Mouse (Mus musculus): ENCODE measurements around the gene Kcp. TPM values are rescaled to one million over a fixed set of nuclear protein-coding genes. Genes with fewer than 3 reads are reported as not detected.

The Kcp gene
- polyA plus RNA-seq, 1 experiment: 0.35 TPM

DNA sequence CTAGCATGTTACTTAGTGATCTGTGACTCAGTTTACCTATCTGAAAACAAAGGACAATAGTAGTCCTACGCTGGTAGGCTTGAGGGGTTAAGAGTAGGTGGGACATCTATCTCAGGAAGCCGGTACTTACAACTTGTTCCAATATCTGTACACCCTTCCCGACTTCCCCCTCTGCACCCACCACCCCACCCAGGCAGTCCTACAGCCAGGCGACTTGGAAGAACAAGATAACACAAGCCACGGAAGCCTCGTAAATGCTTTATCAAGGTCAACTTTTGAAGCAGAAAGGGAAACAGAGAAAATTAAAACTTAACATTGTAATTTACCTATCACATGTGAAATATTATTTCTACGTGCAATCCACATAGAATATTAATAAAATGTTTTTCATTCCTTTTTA is 7.6 kb downstream of the Kcp start:
- H3K4me1 ChIP-seq: peaks cover 26% of the 10 kb centered on the region
- H3K36me3 ChIP-seq (replicated peaks; ENCODE audit: low read length): no peaks in the 10 kb centered on the region
- no peak for TF ChIP-seq FLI1 (IDR thresholded peaks at IDR 0.05; ENCODE audit: low read length)
- no peak for TF ChIP-seq GATA1 (IDR thresholded peaks at IDR 0.05; ENCODE audit: borderline replicate concordance, low read length)
- H3K4me3 ChIP-seq (replicated peaks): no peak overlapping the region
- H3K9me3 ChIP-seq: peaks cover 12% of the 10 kb centered on the region
- peaks cover 80% of the 10 kb centered on the region for H3K27me3 ChIP-seq (replicated peaks)

DNA sequence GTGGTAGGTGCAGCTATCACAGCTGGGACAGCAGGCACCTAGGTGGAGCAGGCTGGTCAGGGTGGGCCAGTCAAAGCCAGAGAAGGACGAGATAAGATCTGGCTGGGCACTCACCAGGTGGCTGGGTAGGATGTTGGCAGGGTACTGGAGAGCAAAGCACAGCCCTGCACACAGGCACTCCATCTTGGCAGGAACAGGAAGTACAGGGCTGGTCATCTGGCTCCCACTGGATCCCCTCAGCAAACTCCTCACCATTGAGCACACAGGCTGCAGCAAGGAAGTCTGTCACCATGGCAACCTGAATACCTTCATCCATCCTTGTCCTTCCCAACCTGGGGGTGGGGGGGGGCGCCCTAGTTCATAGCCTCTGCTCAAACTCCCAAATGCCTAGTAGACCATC is 10.0 kb downstream of the Kcp start:
- Histone ChIP-seq H3K4me1 (peaks cover 26% of the 10 kb centered on the region), H3K36me3 (replicated peaks; ENCODE audit: low read length) (no peaks in the 10 kb centered on the region), H3K4me3 (replicated peaks) (no peak overlapping the region), H3K9me3 (peaks cover 9% of the 10 kb centered on the region; the same call in 1 of the 2 replicates), H3K27me3 (replicated peaks) (peaks cover 80% of the 10 kb centered on the region)
- TF ChIP-seq GATA1 (IDR thresholded peaks at IDR 0.05; ENCODE audit: borderline replicate concordance, low read length) (no peak), FLI1 (IDR thresholded peaks at IDR 0.05; ENCODE audit: low read length) (no peak)

DNA sequence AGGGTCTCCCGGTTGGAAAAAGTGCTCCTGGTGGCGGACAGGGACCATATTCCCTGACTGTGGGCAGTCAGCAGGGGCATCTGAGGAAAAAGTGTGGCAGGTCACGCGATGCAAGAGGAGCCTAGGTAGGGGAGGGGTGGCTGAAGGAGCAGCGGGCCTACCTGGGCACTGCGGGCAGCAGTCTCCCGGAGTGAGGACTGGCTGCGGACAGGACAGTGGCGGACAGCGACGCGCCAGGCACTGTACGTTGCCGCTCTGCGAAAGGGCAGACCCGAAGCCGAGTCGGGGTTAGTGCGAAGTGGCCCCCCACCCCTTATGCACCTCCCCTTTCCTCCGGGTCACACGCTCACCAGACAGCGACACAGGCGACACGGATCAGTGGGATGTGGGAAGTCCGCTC is 11.5 kb downstream of the Kcp start:
- peak overlapping the region; percentile 29 for H3K4me3 ChIP-seq (replicated peaks)
- H3K36me3 ChIP-seq (replicated peaks; ENCODE audit: low read length): no peaks in the 10 kb centered on the region
- H3K9me3 ChIP-seq: peaks cover 9% of the 10 kb centered on the region; the same call in 1 of the 2 replicates
- H3K4me1 ChIP-seq: peaks cover 33% of the 10 kb centered on the region
- TF ChIP-seq GATA1 (IDR thresholded peaks at IDR 0.05; ENCODE audit: borderline replicate concordance, low read length): no peak
- no peak for TF ChIP-seq FLI1 (IDR thresholded peaks at IDR 0.05; ENCODE audit: low read length)
- H3K27me3 ChIP-seq (replicated peaks): peaks cover 80% of the 10 kb centered on the region

DNA sequence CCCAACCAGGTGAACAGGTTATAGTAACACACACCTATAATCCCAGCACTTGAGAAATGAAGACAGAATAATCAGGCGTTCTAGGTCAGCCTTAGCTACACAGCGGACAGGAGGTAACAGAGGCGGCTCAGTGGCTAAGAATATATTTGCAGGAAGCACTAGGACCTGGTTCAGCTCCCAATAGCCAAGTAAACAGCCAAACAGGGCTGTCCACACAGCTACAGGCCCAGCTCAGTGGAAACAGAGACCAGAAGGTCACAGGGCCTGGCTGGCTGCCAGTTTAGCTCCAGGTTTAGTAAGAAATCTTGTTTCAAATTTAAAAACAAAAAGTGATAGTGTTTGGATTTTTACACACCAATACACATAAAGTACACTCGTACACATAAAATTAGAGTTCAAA is 13.7 kb downstream of the Kcp start:
- Histone ChIP-seq H3K36me3 (replicated peaks; ENCODE audit: low read length) (no peaks in the 10 kb centered on the region), H3K9me3 (peaks cover 5% of the 10 kb centered on the region; the same call in 1 of the 2 replicates), H3K4me1 (peaks cover 23% of the 10 kb centered on the region; the same call in 1 of the 2 replicates), H3K27me3 (replicated peaks) (peaks cover 91% of the 10 kb centered on the region), H3K4me3 (replicated peaks) (no peak overlapping the region)
- TF ChIP-seq FLI1 (IDR thresholded peaks at IDR 0.05; ENCODE audit: low read length) (no peak), GATA1 (IDR thresholded peaks at IDR 0.05; ENCODE audit: borderline replicate concordance, low read length) (no peak)

DNA sequence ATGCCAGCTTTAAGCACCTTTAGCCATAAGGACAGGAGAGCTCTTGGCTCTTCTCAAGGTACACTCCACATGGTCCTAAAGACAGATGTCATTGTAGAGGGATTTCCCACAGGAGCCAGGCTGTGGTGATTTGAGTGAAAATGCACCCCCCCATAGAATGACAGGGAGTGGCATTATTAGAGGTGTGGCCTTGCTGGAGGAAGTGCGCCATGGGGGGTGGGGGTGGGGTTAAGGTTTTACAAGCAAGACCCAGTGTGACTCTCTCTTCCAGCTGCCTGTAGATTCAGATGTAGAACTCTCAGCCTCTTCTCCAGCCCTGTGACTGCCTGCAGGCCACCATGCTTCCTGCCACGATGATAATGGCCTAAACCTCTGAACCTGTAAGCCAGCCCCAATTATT is 21.8 kb downstream of the Kcp start:
- TF ChIP-seq GATA1 (IDR thresholded peaks at IDR 0.05; ENCODE audit: borderline replicate concordance, low read length) (no peak), FLI1 (IDR thresholded peaks at IDR 0.05; ENCODE audit: low read length) (no peak)
- Histone ChIP-seq H3K9me3 (no peaks in the 10 kb centered on the region), H3K36me3 (replicated peaks; ENCODE audit: low read length) (no peaks in the 10 kb centered on the region), H3K4me1 (peaks cover 20% of the 10 kb centered on the region), H3K27me3 (replicated peaks) (peaks cover 88% of the 10 kb centered on the region), H3K4me3 (replicated peaks) (no peak overlapping the region)

DNA sequence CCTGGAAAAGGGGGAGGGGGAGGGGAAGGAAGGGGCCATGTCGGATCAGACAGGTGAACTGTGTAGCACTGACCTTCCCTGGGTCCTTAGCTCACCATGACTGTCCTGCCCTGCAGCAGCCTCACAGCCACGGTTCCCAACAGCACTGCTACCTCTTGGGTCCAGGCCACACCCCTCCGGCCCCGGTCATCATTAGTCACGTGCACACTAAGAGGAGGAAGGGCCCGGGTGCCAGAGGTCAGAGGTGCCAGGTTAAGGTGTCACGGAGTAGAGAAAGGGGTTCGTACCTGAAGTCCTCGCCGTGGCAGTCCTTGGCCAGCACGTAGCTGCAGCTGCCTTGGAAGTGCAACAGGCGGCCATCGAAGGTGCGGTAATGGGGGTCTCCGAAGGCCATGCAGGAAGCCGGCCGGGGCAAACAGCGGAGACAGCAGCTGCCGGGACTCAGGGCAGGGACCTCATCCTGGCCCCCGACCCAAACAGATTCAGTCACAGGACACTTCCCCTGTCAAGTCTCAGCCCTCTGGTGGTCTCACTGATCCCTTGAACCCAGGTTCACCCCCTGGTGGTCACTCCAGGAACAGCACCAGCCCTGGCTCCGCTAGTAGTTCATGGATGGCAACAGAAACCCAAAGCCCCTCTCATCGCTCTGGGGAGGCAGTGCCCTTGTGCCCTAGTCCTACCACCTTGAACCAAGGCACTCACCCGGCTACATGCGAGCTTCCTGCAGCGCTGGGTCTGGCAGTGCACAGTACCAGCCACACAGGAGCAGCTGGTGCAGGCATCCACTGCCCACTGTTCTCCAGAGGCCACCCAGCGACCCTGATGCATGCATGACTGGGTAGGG is 22.8 kb downstream of the Kcp start:
- Histone ChIP-seq H3K4me1 (peaks cover 20% of the 10 kb centered on the region), H3K36me3 (replicated peaks; ENCODE audit: low read length) (no peaks in the 10 kb centered on the region), H3K4me3 (replicated peaks) (peak overlapping the region; percentile 93), H3K27me3 (replicated peaks) (peaks cover 79% of the 10 kb centered on the region), H3K9me3 (no peaks in the 10 kb centered on the region)
- no peak for TF ChIP-seq FLI1 (IDR thresholded peaks at IDR 0.05; ENCODE audit: low read length)
- TF ChIP-seq GATA1 (IDR thresholded peaks at IDR 0.05; ENCODE audit: borderline replicate concordance, low read length): no peak

DNA sequence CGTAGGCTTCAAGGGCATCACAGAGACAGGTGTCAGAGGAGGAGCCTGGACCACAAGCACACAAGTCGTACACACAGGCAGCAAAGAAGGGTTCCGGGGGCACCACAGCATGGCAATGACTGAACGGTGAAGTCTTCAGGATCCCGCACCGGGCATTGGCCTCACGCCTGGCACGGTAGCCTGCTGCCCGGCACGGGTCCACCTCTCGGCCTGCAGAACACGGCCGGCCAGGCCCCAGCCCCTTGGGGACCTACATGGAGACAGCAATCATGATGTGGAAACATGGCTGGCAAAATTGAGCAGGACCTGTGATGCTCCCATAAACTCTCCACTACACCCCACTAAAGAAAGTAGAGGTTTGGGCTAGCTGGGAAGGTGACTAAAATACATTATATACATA is 25.1 kb downstream of the Kcp start:
- Histone ChIP-seq H3K4me1 (peaks cover 20% of the 10 kb centered on the region), H3K4me3 (replicated peaks) (no peak overlapping the region), H3K27me3 (replicated peaks) (peaks cover 81% of the 10 kb centered on the region), H3K9me3 (0 out of 2 replicates have a peak, but pooled peaks cover 4% of the 10 kb centered on the region), H3K36me3 (replicated peaks; ENCODE audit: low read length) (no peaks in the 10 kb centered on the region)
- no peak for TF ChIP-seq GATA1 (IDR thresholded peaks at IDR 0.05; ENCODE audit: borderline replicate concordance, low read length)
- no peak for TF ChIP-seq FLI1 (IDR thresholded peaks at IDR 0.05; ENCODE audit: low read length)

DNA sequence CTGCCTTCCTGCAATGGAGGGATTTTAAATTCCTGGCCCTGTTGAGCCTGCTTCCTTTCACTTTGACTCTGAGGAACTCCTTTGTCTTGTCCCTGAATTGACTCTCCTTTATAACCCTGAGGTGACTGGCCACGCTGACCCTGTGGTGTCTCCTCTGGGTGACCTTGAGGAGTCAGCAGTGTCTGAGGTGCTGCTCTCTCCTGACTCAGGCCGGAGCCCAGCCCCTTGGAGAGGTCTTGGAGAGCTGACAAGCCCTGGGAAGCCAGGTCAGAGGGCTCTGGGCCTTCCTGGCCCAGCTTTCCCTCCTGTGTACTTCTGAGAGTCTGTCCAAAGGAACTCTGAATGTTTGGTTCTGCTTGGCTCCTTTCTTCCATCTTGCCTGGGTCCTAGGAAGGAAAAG is 33.0 kb downstream of the Kcp start:
- Histone ChIP-seq H3K36me3 (replicated peaks; ENCODE audit: low read length) (peaks cover 30% of the 10 kb centered on the region), H3K9me3 (0 out of 2 replicates have a peak, but pooled peaks cover 4% of the 10 kb centered on the region), H3K4me3 (replicated peaks) (peak overlapping the region; percentile 92), H3K4me1 (peaks cover 16% of the 10 kb centered on the region), H3K27me3 (replicated peaks) (peaks cover 46% of the 10 kb centered on the region)
- TF ChIP-seq FLI1 (IDR thresholded peaks at IDR 0.05; ENCODE audit: low read length) (no peak), GATA1 (IDR thresholded peaks at IDR 0.05; ENCODE audit: borderline replicate concordance, low read length) (no peak)

DNA sequence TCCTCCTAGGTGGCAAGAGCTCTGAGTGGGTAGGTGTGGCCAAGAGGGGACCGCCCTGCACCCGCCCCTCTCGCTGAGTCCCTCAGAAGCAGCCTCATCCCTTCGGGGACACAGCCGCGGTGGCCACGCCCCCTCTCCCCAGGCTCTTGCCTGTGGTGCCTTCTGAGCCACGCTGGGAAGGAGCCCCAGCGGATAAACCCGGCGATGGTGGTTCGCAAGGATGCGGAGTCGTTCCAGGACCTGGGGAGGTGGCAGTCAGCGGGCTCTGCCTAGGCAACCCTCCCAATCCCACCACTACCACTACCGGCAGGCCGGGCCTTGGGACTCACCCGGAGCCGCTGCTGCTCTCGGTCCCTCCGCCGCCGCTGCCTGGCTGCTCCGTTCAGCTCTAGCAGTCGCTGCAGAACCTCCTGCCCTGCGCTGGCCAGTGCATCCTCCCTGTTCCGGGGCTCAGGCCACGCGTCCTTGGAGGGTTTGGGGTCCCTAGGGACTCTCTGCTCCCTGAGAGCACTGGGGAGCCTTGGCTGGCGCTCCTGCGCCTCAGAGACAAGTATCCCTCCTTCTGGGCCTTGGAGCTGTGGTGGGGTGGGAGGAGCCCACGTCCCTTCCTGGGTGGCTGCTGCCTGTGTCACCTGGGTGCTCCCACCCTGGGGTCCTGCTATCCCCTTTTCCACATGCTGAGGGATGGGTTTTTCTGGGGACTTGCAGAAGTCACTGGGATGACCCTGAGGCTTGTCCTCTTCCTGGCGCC is 33.6 kb downstream of the Kcp start:
- Histone ChIP-seq H3K4me3 (replicated peaks) (peak overlapping the region; percentile 92), H3K9me3 (0 out of 2 replicates have a peak, but pooled peaks cover 1% of the 10 kb centered on the region), H3K27me3 (replicated peaks) (peaks cover 41% of the 10 kb centered on the region), H3K4me1 (peaks cover 18% of the 10 kb centered on the region), H3K36me3 (replicated peaks; ENCODE audit: low read length) (peaks cover 36% of the 10 kb centered on the region)
- TF ChIP-seq GATA1 (IDR thresholded peaks at IDR 0.05; ENCODE audit: borderline replicate concordance, low read length): no peak
- no peak for TF ChIP-seq FLI1 (IDR thresholded peaks at IDR 0.05; ENCODE audit: low read length)

DNA sequence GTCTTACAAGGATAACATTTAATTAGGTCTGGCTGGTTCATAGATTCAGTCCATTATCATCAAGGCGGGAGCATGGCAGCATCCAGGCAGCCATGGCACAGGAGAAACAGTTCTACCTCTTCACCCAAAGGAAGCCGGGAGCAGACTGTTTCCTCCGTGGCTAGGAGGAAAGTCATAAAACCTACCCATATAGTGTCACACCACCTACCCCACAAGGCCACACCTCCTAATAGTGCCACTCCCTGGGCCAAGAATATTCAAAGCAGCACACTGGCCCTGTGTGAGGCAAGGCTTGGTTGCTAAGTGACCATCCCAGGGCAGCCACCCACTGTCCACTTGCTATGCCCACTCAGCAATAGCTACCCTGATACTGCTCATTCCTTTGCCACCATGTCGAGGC is 36.6 kb downstream of the Kcp start, which contains the start of gene Atp6v1fnb:
Gene Atp6v1fnb, plus strand, starts transcription at position 301 of the 400 bp plus-strand sequence.
- no peak within 1 kb of the TSS for H3K4me3 ChIP-seq (replicated peaks)
- H3K9me3 ChIP-seq: no peaks in the 10 kb centered on the region
- peaks cover 40% of the 10 kb centered on the region for H3K36me3 ChIP-seq (replicated peaks; ENCODE audit: low read length)
- H3K4me1 ChIP-seq: peaks cover 26% of the 10 kb centered on the region
- TF ChIP-seq GATA1 (IDR thresholded peaks at IDR 0.05; ENCODE audit: borderline replicate concordance, low read length): no peak
- TF ChIP-seq FLI1 (IDR thresholded peaks at IDR 0.05; ENCODE audit: low read length): no peak
- peaks cover 12% of the 10 kb centered on the region for H3K27me3 ChIP-seq (replicated peaks)
